In the genomic region with DNA sequence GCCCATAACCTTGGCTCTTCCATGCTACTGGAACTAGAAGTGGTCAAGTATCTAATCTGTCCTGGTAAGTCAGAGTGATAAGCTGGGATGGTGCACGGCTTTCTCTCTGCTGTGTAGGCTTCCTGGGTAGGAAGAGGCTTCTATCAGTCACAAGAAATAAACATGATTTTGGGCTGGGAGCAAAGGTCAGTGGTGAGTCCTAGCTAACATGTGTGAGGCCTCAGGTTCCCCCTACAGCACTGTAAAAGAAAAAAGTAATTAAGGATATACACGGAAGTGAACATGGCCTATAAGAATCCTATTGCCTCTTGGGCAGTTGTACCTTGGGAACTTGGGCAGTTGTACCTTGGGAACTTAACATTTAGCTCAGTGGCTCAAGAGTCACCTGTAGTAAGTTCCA, we compare ENCODE assay signal across 24 mouse cellular contexts. TPM values are rescaled to one million over a fixed set of nuclear protein-coding genes. Genes with fewer than 3 reads are reported as not detected.
DNase-seq lines count a peak whose midpoint lies in the region; ATAC-seq and TF ChIP-seq lines count a peak whose summit lies in the region.
"Had no signal": no experiment of that assay in that cellular context is flagged by ENCODE, and none has a peak within 500 bp of the region (broad histone marks: within the 10 kb centered on the region; RNA-seq: fewer than 3 reads in every experiment).

No protein-coding gene starts in this region.

- H3K9me3 ChIP-seq in intestine, postnatal 0 days (ENCODE audit: control insufficient read depth) = no peaks in the 10 kb centered on the region
- H3K9me3 ChIP-seq: embryonic facial prominence, embryonic 10.5 days; embryonic facial prominence, embryonic 12.5 days; forebrain, embryonic 13.5 days; forebrain, embryonic 15.5 days; G1E had no signal

- WGBS in liver, adult 2 months = 72% methylated on average over 2 of the region's 2 CpGs
- WGBS in intestine, postnatal 0 days = 41% methylated on average over 2 of the region's 2 CpGs

- H3K4me3 ChIP-seq in liver, adult 2 months (ENCODE audit: insufficient read depth, low read depth, low read length) = no peak overlapping the region
- H3K4me3 ChIP-seq in intestine, postnatal 0 days (ENCODE audit: low read depth, low read length) = no peak overlapping the region
- H3K4me3 ChIP-seq: embryonic facial prominence, embryonic 10.5 days; embryonic facial prominence, embryonic 12.5 days; forebrain, embryonic 13.5 days; forebrain, embryonic 15.5 days had no signal

- H3K27ac ChIP-seq in liver, adult 2 months (replicated peaks; ENCODE audit: insufficient read depth, low read depth, low read length) = no peak overlapping the region
- H3K27ac ChIP-seq in intestine, postnatal 0 days (ENCODE audit: low read depth, low read length) = peak overlapping the region; percentile 76
- H3K27ac ChIP-seq: embryonic facial prominence, embryonic 10.5 days; embryonic facial prominence, embryonic 12.5 days; forebrain, embryonic 13.5 days; forebrain, embryonic 15.5 days had no signal

- H3K4me2 ChIP-seq in intestine, postnatal 0 days (replicated peaks; ENCODE audit: low read depth) = peak overlapping the region; percentile 32
- H3K4me2 ChIP-seq: embryonic facial prominence, embryonic 12.5 days; forebrain, embryonic 13.5 days; forebrain, embryonic 15.5 days had no signal

- no peaks in the 10 kb centered on the region for H3K27me3 ChIP-seq in liver, adult 2 months (ENCODE audit: control insufficient read depth, insufficient read depth, low read length)
- no peaks in the 10 kb centered on the region for H3K27me3 ChIP-seq in intestine, postnatal 0 days (replicated peaks; ENCODE audit: control insufficient read depth, insufficient read depth, low read length)
- H3K27me3 ChIP-seq: CH12.LX; embryonic facial prominence, embryonic 12.5 days; forebrain, embryonic 13.5 days; forebrain, embryonic 15.5 days; Patski had no signal

- no peak for TF ChIP-seq CTCF in liver, adult 2 months (IDR thresholded peaks at IDR 0.05; ENCODE audit: low read depth, low read length)
- TF ChIP-seq CTCF in intestine, postnatal 0 days (IDR thresholded peaks at IDR 0.05; ENCODE audit: low read depth) = no peak

- DNase-seq in liver, adult 2 months (ENCODE audit: extremely low read depth, low read depth, low spot score) = peak; percentile 38
- DNase-seq in liver = no peak
- peak; percentile 16 for DNase-seq in yolk sac, embryonic 10.5 days (ENCODE audit: low spot score)
- no peak for DNase-seq in heart, postnatal 4 days
- DNase-seq in left cerebral cortex, adult 8-10 months (ENCODE audit: low spot score in 2 of 2) = no peak
- DNase-seq: adrenal gland, adult 8-10 months; adrenal gland, postnatal 14 days; adrenal gland, postnatal 36 days; B cell, adult 2 months; cerebellum, adult 11-12 months; cerebellum, adult 2 months; cerebellum, adult 9-10 months; cerebellum, postnatal 10 days; cerebellum, postnatal 25 days had no signal

- H3K36me3 ChIP-seq in liver, adult 2 months (ENCODE audit: control insufficient read depth, insufficient read depth, low read length) = peaks cover 22% of the 10 kb centered on the region
- peaks cover 71% of the 10 kb centered on the region for H3K36me3 ChIP-seq in intestine, postnatal 0 days (ENCODE audit: control insufficient read depth, insufficient read depth)

- H3K4me1 ChIP-seq in liver, adult 2 months (ENCODE audit: control insufficient read depth, insufficient read depth, low read length) = peaks cover 7% of the 10 kb centered on the region
- no peaks in the 10 kb centered on the region for H3K4me1 ChIP-seq in intestine, postnatal 0 days (replicated peaks; ENCODE audit: control insufficient read depth, insufficient read depth, low read length)
- H3K4me1 ChIP-seq: embryonic facial prominence, embryonic 10.5 days; embryonic facial prominence, embryonic 12.5 days; forebrain, embryonic 13.5 days; forebrain, embryonic 15.5 days had no signal

- no peaks in the 10 kb centered on the region for H3K79me2 ChIP-seq in liver, adult 2 months (ENCODE audit: control insufficient read depth, insufficient read depth, low read length)

- TF ChIP-seq POLR2A in liver, adult 2 months (IDR thresholded peaks at IDR 0.05; ENCODE audit: extremely low read depth, insufficient read depth, low read length) = no peak

- ATAC-seq in intestine, postnatal 0 days = peak; percentile 84
- ATAC-seq: activated CD4-positive, CD25-positive, alpha-beta regulatory T cell, adult 4 months; CD4-positive, CD25-positive, alpha-beta regulatory T cell, adult 4 months; forebrain, embryonic 13.5 days; forebrain, embryonic 15.5 days; Patski had no signal

- no peak overlapping the region for H3K9ac ChIP-seq in liver, adult 2 months (ENCODE audit: low read depth, low read length)
- H3K9ac ChIP-seq in intestine, postnatal 0 days (ENCODE audit: low read depth, low read length) = no peak overlapping the region
- H3K9ac ChIP-seq: embryonic facial prominence, embryonic 12.5 days; forebrain, embryonic 13.5 days; forebrain, embryonic 15.5 days had no signal

RNA-seq across cellular contexts. Expression of a gene that starts 44.4 kb away (rescaled TPM):
- 9.0 and 9.5 TPM in 2 replicates for total RNA-seq in liver, adult 2 months (2014; rRNA removed)
- 8.7 and 13.0 TPM in 2 replicates for polyA plus RNA-seq in liver, adult 2 months (2012; rRNA removed)
- polyA plus RNA-seq in intestine, postnatal 0 days (2015; fragmentation: Nextera tagmentation; extraction: Ambion mirVana) = 16.3 and 17.3 TPM in 2 replicates
- total RNA-seq in heart, postnatal 4 days (2021) = 10 to 100 TPM; 56.8 to 60.0 TPM
- 10 to 100 TPM; 67.1 to 72.9 (median 70.8) TPM for total RNA-seq in left cerebral cortex, adult 8-10 months (2022)

RNA-seq across cellular contexts. Expression of a gene that starts 58.1 kb away (rescaled TPM):
- total RNA-seq in liver, adult 2 months (2014; rRNA removed) = 2.7 and 2.8 TPM in 2 replicates
- polyA plus RNA-seq in liver, adult 2 months (2012; rRNA removed) = 4.4 and 6.0 TPM in 2 replicates
- polyA plus RNA-seq in intestine, postnatal 0 days (2015; fragmentation: Nextera tagmentation; extraction: Ambion mirVana) = 8.9 and 11.1 TPM in 2 replicates
- 10 to 100 TPM; 65.3 to 68.2 TPM for total RNA-seq in heart, postnatal 4 days (2021)
- 10 to 100 TPM; 10.9 to 16.5 (median 13.2) TPM for total RNA-seq in left cerebral cortex, adult 8-10 months (2022)

Comparison
In these comparisons a context has a peak if more than half of its experiments do, and no peak if none do; other contexts are left out.
1. DNase-seq: peak in liver, adult 2 months (single experiment) and yolk sac, embryonic 10.5 days (single experiment); none in liver (single experiment), heart, postnatal 4 days (single experiment) and left cerebral cortex, adult 8-10 months (0 of 2).